Mouse (Mus musculus) ES-Bruce4 (cell line): ENCODE results near the gene Fyn.

ENCODE experiments used
- CTCF ChIP-seq: IDR thresholded peaks from one replicate; pipeline ENCODE4 v1.8.1; 2011; ENCODE audit warnings: low read depth, low read length
- POLR2A ChIP-seq: IDR thresholded peaks from one replicate; pipeline ENCODE4 v1.8.1; 2011; ENCODE audit warnings: low read length; ENCODE audit not compliant: insufficient read depth

GRCm38 (mm10) chr10:39451065-39451464 is 82.4 kb downstream of the Fyn start:
- TF ChIP-seq POLR2A (no peak), CTCF (no peak)
